Mouse (Mus musculus) lung, embryonic 16.5 days (tissue): ENCODE data around the gene Tes. TPM values are rescaled to one million over a fixed set of nuclear protein-coding genes. Genes with fewer than 3 reads are reported as not detected.

Experiments
- ATAC-seq: fragments of 200-750 bp; cut with Nextera tagmentation; 2 replicates; pipeline ENCODE4 v1.8.0; 2017; ENCODE audit warnings: low read depth, mild to moderate bottlenecking, moderate library complexity
- H3K27ac ChIP-seq: fragments of 300-500 bp; sonication (generic); 2 replicates; pipeline ENCODE4 v1.5.1; 2014; ENCODE audit warnings: mild to moderate bottlenecking, control low read depth, low read length
- H3K27me3 ChIP-seq: fragments of 300-500 bp; sonication (generic); 2 replicates; pipeline ENCODE4 v1.6.1; 2014; ENCODE audit warnings: low read depth, low read length, mixed read lengths; ENCODE audit not compliant: control insufficient read depth, insufficient read depth
- H3K36me3 ChIP-seq: fragments of 300-500 bp; sonication (generic); 2 replicates; pipeline ENCODE4 v1.6.1; 2014; ENCODE audit warnings: low read length; ENCODE audit not compliant: control insufficient read depth, insufficient read depth
- H3K4me1 ChIP-seq: fragments of 300-500 bp; sonication (generic); replicated peaks from 2 replicates; pipeline ENCODE4 v1.6.1; 2014; ENCODE audit warnings: low read length, mixed read lengths; ENCODE audit not compliant: control insufficient read depth, insufficient read depth
- H3K4me2 ChIP-seq: fragments of 300-500 bp; sonication (generic); 2 replicates; pipeline ENCODE4 v1.6.1; 2014; ENCODE audit warnings: low read depth, low read length, control low read depth
- H3K4me3 ChIP-seq: fragments of 300-500 bp; sonication (generic); 2 replicates; pipeline ENCODE4 v1.5.1; 2014; ENCODE audit warnings: mild to moderate bottlenecking, low read length, control low read depth
- H3K9ac ChIP-seq: fragments of 300-500 bp; sonication (generic); 2 replicates; pipeline ENCODE4 v1.6.1; 2014; ENCODE audit warnings: low read length, control low read depth
- H3K9me3 ChIP-seq: fragments of 300-500 bp; sonication (generic); 2 replicates; pipeline ENCODE4 v1.6.1; 2016; ENCODE audit warnings: low read length; ENCODE audit not compliant: control insufficient read depth
- WGBS: fragments of 180-500 bp; shearing (Covaris S2); extraction: QIAGEN DNeasy Blood & Tissue Kit; methylation state at CpG from one replicate; pipeline ENCODE4 v1.1.7; 2014; 5-methylcytosine and 5-hydroxymethylcytosine counted together
- polyA plus RNA-seq: library from polyadenylated mRNA; unstranded; fragments of >200 nt; fragmentation: Nextera tagmentation; extraction: Ambion mirVana; gene quantifications from 2 replicates; pipeline ENCODE4 v1.2.1, GENCODE M21; 2015

Gene Tes
- polyA plus RNA-seq, 1 experiment from 2014 or later: 66.3 TPM

GRCm38 (mm10) chr6:17072338-17072737, 7.4 kb downstream of the Tes start:
- Histone ChIP-seq H3K9ac (no peak overlapping the region), H3K4me3 (no peak overlapping the region), H3K36me3 (no peaks in the 10 kb centered on the region), H3K4me1 (peaks cover 9% of the 10 kb centered on the region), H3K4me2 (no peak overlapping the region), H3K27ac (no peak overlapping the region; the same call in 1 of the 2 replicates), H3K27me3 (no peaks in the 10 kb centered on the region), H3K9me3 (no peaks in the 10 kb centered on the region)
- peak; percentile 51; the same call in 1 of the 2 replicates for ATAC-seq
- WGBS: 54% methylated on average over 5 of the region's 5 CpGs

GRCm38 (mm10) chr6:17072763-17073484, 8.0 kb downstream of the Tes start:
- ATAC-seq: no peak
- WGBS: 80% methylated on average over 7 of the region's 7 CpGs

DNA sequence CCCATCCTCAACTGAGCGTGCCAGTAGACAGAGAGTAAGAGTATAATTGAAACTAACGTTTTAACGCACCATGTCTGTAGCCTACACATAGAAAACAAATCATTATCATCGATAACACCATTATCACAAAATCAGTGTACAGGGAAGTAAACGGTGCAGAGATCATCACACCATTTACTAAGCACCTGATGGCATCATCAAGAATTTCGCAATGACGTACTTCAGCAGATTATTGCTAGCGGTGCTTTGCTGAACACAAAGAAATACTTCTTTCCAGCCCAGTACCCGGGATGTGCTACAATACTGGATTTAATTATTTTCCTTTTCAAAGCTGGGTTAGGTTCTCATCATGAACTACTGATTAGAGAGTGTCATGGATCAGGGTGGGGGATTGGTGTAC, 12.3 kb downstream of the Tes start:
- H3K4me3 ChIP-seq: no peak overlapping the region
- H3K4me1 ChIP-seq: peaks cover 9% of the 10 kb centered on the region; the same call in 1 of the 2 replicates
- no peak overlapping the region for H3K27ac ChIP-seq
- WGBS: 77% methylated on average over 9 of the region's 9 CpGs
- no peak overlapping the region for H3K4me2 ChIP-seq
- H3K9me3 ChIP-seq: no peaks in the 10 kb centered on the region
- ATAC-seq: no peak
- H3K9ac ChIP-seq: no peak overlapping the region
- no peaks in the 10 kb centered on the region for H3K36me3 ChIP-seq
- no peaks in the 10 kb centered on the region for H3K27me3 ChIP-seq

More at GRCm38 (mm10) chr6:17072763-17073484, 8.0 kb downstream of the Tes start:
- H3K9ac ChIP-seq: no peak overlapping the region
- H3K4me1 ChIP-seq: peaks cover 13% of the 10 kb centered on the region
- no peak overlapping the region for H3K4me3 ChIP-seq
- no peak overlapping the region; the same call in 1 of the 2 replicates for H3K27ac ChIP-seq
- H3K9me3 ChIP-seq: no peaks in the 10 kb centered on the region
- no peak overlapping the region for H3K4me2 ChIP-seq
- H3K27me3 ChIP-seq: no peaks in the 10 kb centered on the region
- no peaks in the 10 kb centered on the region for H3K36me3 ChIP-seq

- H3K4me1 ChIP-seq: peaks cover 6% of the 10 kb centered on the region; the same call in 1 of the 2 replicates
- H3K4me2 ChIP-seq: no peak overlapping the region
- H3K9ac ChIP-seq: no peak overlapping the region
- H3K9me3 ChIP-seq: no peaks in the 10 kb centered on the region
- peak; percentile 47; the same call in 1 of the 2 replicates for ATAC-seq
- H3K4me3 ChIP-seq: no peak overlapping the region
- H3K27ac ChIP-seq: no peak overlapping the region
- no peaks in the 10 kb centered on the region for H3K27me3 ChIP-seq
- WGBS: 28% methylated on average over 3 of the region's 3 CpGs
- no peaks in the 10 kb centered on the region for H3K36me3 ChIP-seq
Observed at GRCm38 (mm10) chr6:17077720-17078119, 12.8 kb downstream of the Tes start.

GRCm38 (mm10) chr6:17079304-17079703, 14.4 kb downstream of the Tes start:
- Histone ChIP-seq H3K9ac (no peak overlapping the region), H3K4me2 (no peak overlapping the region), H3K4me1 (peaks cover 4% of the 10 kb centered on the region), H3K27me3 (no peaks in the 10 kb centered on the region), H3K36me3 (no peaks in the 10 kb centered on the region), H3K27ac (no peak overlapping the region), H3K9me3 (no peaks in the 10 kb centered on the region), H3K4me3 (no peak overlapping the region)
- ATAC-seq: no peak
- 55% methylated on average over 5 of the region's 5 CpGs for WGBS

DNA sequence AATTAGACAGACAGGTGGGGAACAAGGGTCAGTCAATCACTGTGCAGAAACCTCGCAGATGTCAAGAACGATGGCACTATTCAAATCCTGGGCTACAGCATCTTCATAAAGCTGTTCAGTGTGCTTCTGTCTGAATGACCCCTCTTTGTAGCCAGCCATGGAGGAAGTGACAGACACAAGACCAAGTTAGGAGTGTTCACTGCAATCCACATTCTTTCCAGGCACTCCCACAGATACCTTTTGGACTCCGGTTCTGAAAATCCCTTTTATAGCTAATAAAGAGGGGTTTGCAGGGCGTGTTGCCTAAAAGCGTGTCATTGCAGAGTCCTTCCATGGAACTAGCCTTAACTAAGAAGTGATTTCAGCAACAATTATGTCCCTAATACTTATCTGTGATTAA, 14.9 kb downstream of the Tes start:
- Histone ChIP-seq H3K4me3 (no peak overlapping the region), H3K4me2 (no peak overlapping the region), H3K4me1 (peaks cover 4% of the 10 kb centered on the region), H3K9me3 (no peaks in the 10 kb centered on the region), H3K9ac (no peak overlapping the region), H3K27me3 (no peaks in the 10 kb centered on the region), H3K36me3 (no peaks in the 10 kb centered on the region), H3K27ac (no peak overlapping the region)
- ATAC-seq: no peak
- 76% methylated on average over 5 of the region's 5 CpGs for WGBS

- Histone ChIP-seq H3K9me3 (no peaks in the 10 kb centered on the region), H3K9ac (no peak overlapping the region), H3K27ac (no peak overlapping the region), H3K36me3 (no peaks in the 10 kb centered on the region), H3K4me1 (peaks cover 4% of the 10 kb centered on the region), H3K4me3 (no peak overlapping the region), H3K27me3 (no peaks in the 10 kb centered on the region), H3K4me2 (no peak overlapping the region)
- ATAC-seq: no peak
- WGBS: 57% methylated on average over 4 of the region's 4 CpGs
Observed at GRCm38 (mm10) chr6:17082238-17082637, 17.3 kb downstream of the Tes start.

DNA sequence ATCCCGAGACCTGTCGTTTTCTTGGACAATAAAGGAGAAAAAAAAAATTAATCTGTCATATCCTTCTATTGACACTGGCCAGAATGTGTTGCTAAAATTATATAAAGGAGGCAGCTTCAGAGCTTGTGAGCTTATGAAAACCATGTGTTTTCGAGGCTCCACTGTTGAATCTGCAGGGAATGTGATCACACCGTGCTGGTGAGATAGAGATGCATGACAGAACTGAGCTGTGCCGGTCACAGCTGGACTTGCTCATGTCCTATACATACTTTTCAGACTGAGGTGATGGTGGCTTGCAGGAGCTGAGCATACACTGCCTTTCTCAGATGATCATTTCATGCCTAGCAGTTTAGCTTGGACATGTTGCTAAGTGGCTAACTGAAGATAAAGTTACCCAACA, 17.9 kb downstream of the Tes start:
- Histone ChIP-seq H3K4me1 (peaks cover under 1% of the 10 kb centered on the region), H3K4me3 (no peak overlapping the region), H3K27ac (no peak overlapping the region), H3K9ac (no peak overlapping the region), H3K4me2 (no peak overlapping the region), H3K9me3 (no peaks in the 10 kb centered on the region), H3K36me3 (no peaks in the 10 kb centered on the region), H3K27me3 (no peaks in the 10 kb centered on the region)
- WGBS: 47% methylated on average over 5 of the region's 5 CpGs
- peak; percentile 38; the same call in 1 of the 2 replicates for ATAC-seq

- no peak overlapping the region for H3K9ac ChIP-seq
- H3K36me3 ChIP-seq: no peaks in the 10 kb centered on the region
- WGBS: 60% methylated on average over 6 of the region's 6 CpGs
- H3K9me3 ChIP-seq: no peaks in the 10 kb centered on the region
- no peak overlapping the region for H3K4me2 ChIP-seq
- H3K4me3 ChIP-seq: no peak overlapping the region
- no peak for ATAC-seq
- no peaks in the 10 kb centered on the region; the same call in none of the 2 replicates for H3K4me1 ChIP-seq
- H3K27me3 ChIP-seq: no peaks in the 10 kb centered on the region
- no peak overlapping the region for H3K27ac ChIP-seq
Observed at GRCm38 (mm10) chr6:17087485-17087884, 22.5 kb downstream of the Tes start.
